In genomic region chr6:116192809-116193311, GRCm38 (mm10) we compare ENCODE assay signal across 8 mouse cellular contexts. TPM values are rescaled to one million over a fixed set of nuclear protein-coding genes. Genes with fewer than 3 reads are reported as not detected.
DNase-seq lines count a peak whose midpoint lies in the region; ATAC-seq and TF ChIP-seq lines count a peak whose summit lies in the region.

No protein-coding gene starts in this region.

- H3K4me3 ChIP-seq in forebrain, embryonic 15.5 days: peak overlapping the region; percentile 97
- peak overlapping the region; percentile 94 for H3K4me3 ChIP-seq in limb, embryonic 12.5 days (replicated peaks)
- peak overlapping the region; percentile 59 for H3K4me3 ChIP-seq in myocyte

- DNase-seq in adrenal gland, postnatal 14 days: peak; percentile 72
- no peak for DNase-seq in adrenal gland, adult 2 months
- DNase-seq in right cerebral cortex, postnatal 4 days: peak; percentile 46
- DNase-seq in right cerebral cortex, postnatal 14 days: no peak

- H3ac ChIP-seq in myocyte (ENCODE audit: control insufficient read depth, insufficient read length): peak overlapping the region; percentile 68

- H3K36me3 ChIP-seq in forebrain, embryonic 15.5 days: no peaks in the 10 kb centered on the region
- no peaks in the 10 kb centered on the region for H3K36me3 ChIP-seq in limb, embryonic 12.5 days
- H3K36me3 ChIP-seq in myocyte (ENCODE audit: control insufficient read depth, insufficient read depth): no peaks in the 10 kb centered on the region

- H3K4me1 ChIP-seq in forebrain, embryonic 15.5 days: peaks cover 37% of the 10 kb centered on the region
- H3K4me1 ChIP-seq in limb, embryonic 12.5 days (replicated peaks): peaks cover 20% of the 10 kb centered on the region

- 0 out of 2 replicates have a peak, but pooled peaks cover 3% of the 10 kb centered on the region for H3K27me3 ChIP-seq in forebrain, embryonic 15.5 days
- no peaks in the 10 kb centered on the region for H3K27me3 ChIP-seq in limb, embryonic 12.5 days
- H3K27me3 ChIP-seq in myocyte (ENCODE audit: control insufficient read depth, insufficient read depth, insufficient read length): no peaks in the 10 kb centered on the region

- peak; percentile 89 for ATAC-seq in forebrain, embryonic 15.5 days (replicated peaks)
- peak; percentile 77 for ATAC-seq in limb, embryonic 12.5 days (ENCODE audit: insufficient number of reproducible peaks, insufficient read depth, low FRiP score, low TSS enrichment, low read depth)
- ATAC-seq in CD4-positive, CD25-positive, alpha-beta regulatory T cell, adult 4 months: no peak

- peaks cover 40% of the 10 kb centered on the region for H3K79me2 ChIP-seq in myocyte (ENCODE audit: control insufficient read depth, insufficient read depth)

- peak overlapping the region; percentile 90 for H3K9ac ChIP-seq in forebrain, embryonic 15.5 days (replicated peaks)
- peak overlapping the region; percentile 91 for H3K9ac ChIP-seq in limb, embryonic 12.5 days (replicated peaks)

- WGBS in forebrain, embryonic 15.5 days: under 1% methylated on average over 45 of the region's 51 CpGs
- WGBS in limb, embryonic 12.5 days: under 1% methylated on average over 40 of the region's 51 CpGs

- H3K9me3 ChIP-seq in forebrain, embryonic 15.5 days: no peaks in the 10 kb centered on the region
- H3K9me3 ChIP-seq in limb, embryonic 12.5 days: no peaks in the 10 kb centered on the region

- peak overlapping the region; percentile 80 for H3K4me2 ChIP-seq in forebrain, embryonic 15.5 days (replicated peaks)
- H3K4me2 ChIP-seq in limb, embryonic 12.5 days: peak overlapping the region; percentile 82
- H3K4me2 ChIP-seq in myocyte (ENCODE audit: low read depth): peak overlapping the region; percentile 88

- H3K27ac ChIP-seq in forebrain, embryonic 15.5 days (replicated peaks): peak overlapping the region; percentile 76
- H3K27ac ChIP-seq in limb, embryonic 12.5 days: peak overlapping the region; percentile 85

- TF ChIP-seq POLR2A in myocyte (IDR thresholded peaks at IDR 0.05; ENCODE audit: insufficient read length, low read depth): no peak

TF ChIP-seq in myocyte, 11 proteins besides CTCF, POLR2A, EP300 and RAD21:
- TF ChIP-seq TCF12 (IDR thresholded peaks at IDR 0.05; ENCODE audit: insufficient read depth, poor library complexity, severe bottlenecking): no peak
- TF ChIP-seq USF1 (IDR thresholded peaks at IDR 0.05; ENCODE audit: low read depth): no peak
- no peak for TF ChIP-seq POLR2AphosphoS2 (IDR thresholded peaks at IDR 0.05; ENCODE audit: insufficient read length, low read depth)
- no peak for TF ChIP-seq SRF (IDR thresholded peaks at IDR 0.05; ENCODE audit: control insufficient read depth, insufficient read length, low read depth)
- no peak for TF ChIP-seq MAX (IDR thresholded peaks at IDR 0.05; ENCODE audit: low read depth)
- no peak for TF ChIP-seq E2F4 (IDR thresholded peaks at IDR 0.05; ENCODE audit: insufficient read depth)
- TF ChIP-seq MYOG (IDR thresholded peaks at IDR 0.05; ENCODE audit: control insufficient read depth in 1 of 3, insufficient read depth in 1 of 3, insufficient read length in 2 of 3, low read depth in 2 of 3): peak in 1 of 3 experiments; percentile 3
- no peak for TF ChIP-seq TCF3 (IDR thresholded peaks at IDR 0.05; ENCODE audit: insufficient read length, low read depth)
- peak in 1 of 3 experiments; percentile 35 for TF ChIP-seq MYOD1 (IDR thresholded peaks at IDR 0.05; ENCODE audit: control insufficient read depth in 1 of 3, insufficient read length in 2 of 3, low read depth in 2 of 3)
- TF ChIP-seq REST (IDR thresholded peaks at IDR 0.05; ENCODE audit: insufficient read depth, insufficient read length): no peak
- no peak for TF ChIP-seq CEBPB (IDR thresholded peaks at IDR 0.05; ENCODE audit: insufficient read depth, poor library complexity, severe bottlenecking)

RNA-seq across cellular contexts. Expression of gene Tmcc1, which starts 0.4 kb away (rescaled TPM):
- 22.7 and 26.5 TPM in 2 replicates for total RNA-seq in adrenal gland, postnatal 14 days (2021)
- 10 to 100 TPM; 20.7 to 24.1 TPM for total RNA-seq in adrenal gland, adult 2 months (2021)
- 4.0 and 4.3 TPM in 2 replicates for polyA plus RNA-seq in adrenal gland, adult 2 months (2012; rRNA removed)
- polyA plus RNA-seq in forebrain, embryonic 15.5 days (2015; fragmentation: Nextera tagmentation; extraction: Ambion mirVana): 36.5 and 36.7 TPM in 2 replicates
- 15.5 and 19.4 TPM in 2 replicates for polyA plus RNA-seq in limb, embryonic 12.5 days (2016; fragmentation: Nextera tagmentation; extraction: Ambion mirVana)
- polyA plus RNA-seq in myocyte (2012; fragmentation: generic; extraction: Trizol): 17.6 TPM
- polyA plus RNA-seq in CD4-positive, CD25-positive, alpha-beta regulatory T cell, adult 4 months (2017; shearing (Covaris generic)): 10 to 100 TPM; 30.4 to 30.8 TPM

RNA-seq across cellular contexts. Expression of gene Washc2, which starts 15.0 kb away (rescaled TPM):
- total RNA-seq in adrenal gland, postnatal 14 days (2021): 41.2 and 43.4 TPM in 2 replicates
- total RNA-seq in adrenal gland, adult 2 months (2021): 10 to 100 TPM; 44.2 to 45.8 TPM
- 44.6 and 51.4 TPM in 2 replicates for polyA plus RNA-seq in adrenal gland, adult 2 months (2012; rRNA removed)
- polyA plus RNA-seq in forebrain, embryonic 15.5 days (2015; fragmentation: Nextera tagmentation; extraction: Ambion mirVana): 58.1 and 60.1 TPM in 2 replicates
- 51.8 and 55.9 TPM in 2 replicates for polyA plus RNA-seq in limb, embryonic 12.5 days (2016; fragmentation: Nextera tagmentation; extraction: Ambion mirVana)
- 22.6 TPM for polyA plus RNA-seq in myocyte (2012; fragmentation: generic; extraction: Trizol)
- 10 to 100 TPM; 43.9 to 68.3 TPM for polyA plus RNA-seq in CD4-positive, CD25-positive, alpha-beta regulatory T cell, adult 4 months (2017; shearing (Covaris generic))

Comparison
In these comparisons a context has a peak if more than half of its experiments do, and no peak if none do; other contexts are left out.
1. DNase-seq: peak in adrenal gland, postnatal 14 days (single experiment) and right cerebral cortex, postnatal 4 days (single experiment); none in adrenal gland, adult 2 months (single experiment) and right cerebral cortex, postnatal 14 days (single experiment).
2. Peak in every context shown above with its lines, with median percentiles within 50 percentile points of each other: H3K4me2 ChIP-seq and H3K4me3 ChIP-seq.